Mouse (Mus musculus): ENCODE results near the gene Foxk1.

- TF ChIP-seq POLR2A (IDR thresholded peaks at IDR 0.05; ENCODE audit: extremely low read depth, insufficient read depth, low read length) (no peak), CTCF (IDR thresholded peaks at IDR 0.05; ENCODE audit: low read depth, low read length) (no peak)
These were observed 49.5 kb downstream of the Foxk1 start for GRCm38 (mm10) chr5:142450846-142451245.

Data from liver, adult 2 months (tissue).